Mouse (Mus musculus) heart, postnatal 10 days (tissue): ENCODE measurements around the gene Fat3. TPM values are rescaled to one million over a fixed set of nuclear protein-coding genes. Genes with fewer than 3 reads are reported as not detected.
A peak's percentile ranks its signal among the peaks of the same experiment; 100 is the strongest.

Experiments
- DNase-seq, 2 experiments: peaks; one replicate each; pipeline ENCODE4 v3.0.0; 2021
- intact Hi-C: fragments of 180-260 bp; cut with DNase I; formaldehyde crosslinking; loops from one replicate; pipeline ENCODE4 v1.15.1; 2025
- total RNA-seq, 2 experiments: library from RNA; stranded (reverse); gene quantifications; 2 replicates each; pipeline ENCODE4 v1.2.3; 2021

Gene Fat3
- total RNA-seq, 2 experiments from 2014 or later: 1.3 to 1.4 TPM

DNA sequence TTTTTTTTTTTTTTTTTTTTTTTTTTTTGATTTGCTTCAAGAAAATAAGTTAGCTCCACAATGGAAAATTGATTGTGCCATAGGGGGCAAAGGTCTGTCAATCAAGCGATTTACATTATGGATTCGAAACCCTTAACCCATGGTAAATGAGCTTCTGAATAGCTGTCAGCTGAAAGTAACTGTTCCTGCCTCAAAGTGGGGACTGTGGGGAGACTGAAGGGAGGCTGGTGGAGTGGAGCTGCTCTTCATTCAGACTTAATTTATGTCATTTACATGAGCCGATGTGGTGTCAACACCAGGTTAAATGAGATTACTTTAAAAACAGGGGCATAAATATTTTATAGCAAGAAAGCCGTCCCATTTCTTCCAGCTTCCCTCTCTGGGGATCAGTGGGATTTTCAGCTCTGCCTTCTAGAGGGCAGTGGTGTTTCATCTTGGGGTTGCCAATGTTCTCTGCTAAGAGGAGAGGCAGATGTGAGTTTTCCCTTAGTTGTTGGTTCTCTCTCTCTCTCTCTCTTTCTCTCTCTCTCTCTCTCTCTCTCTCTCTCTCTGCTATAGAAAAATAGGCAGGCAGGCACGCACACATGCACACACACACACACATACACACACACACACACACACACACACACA is 581.6 kb downstream of the Fat3 start:
- intact Hi-C loops: loop anchor here (5.0 kb wide), 1 partner anchor 583 kb away; the partner anchor contains the start of gene Fat3

DNA sequence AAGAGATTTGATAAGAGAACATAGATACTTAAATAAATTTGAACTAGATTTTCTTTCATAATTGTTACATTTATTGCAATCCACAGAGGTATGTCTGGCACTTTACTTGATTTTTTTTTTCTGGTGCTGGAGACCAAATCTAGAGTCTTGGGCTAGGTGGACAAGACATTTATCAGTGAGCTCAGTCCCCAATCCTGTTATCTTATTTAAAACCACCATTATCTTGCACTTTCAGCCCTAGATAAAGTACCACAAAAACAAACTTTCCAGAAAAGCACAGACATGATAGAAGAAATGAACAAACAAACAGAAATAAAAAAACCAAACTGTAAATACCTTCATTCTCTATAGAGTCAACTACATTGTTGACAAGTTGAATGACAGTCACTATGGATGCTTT is 584.5 kb downstream of the Fat3 start:
- intact Hi-C loops: loop anchor here (5.0 kb wide), 1 partner anchor 586 kb away; the partner anchor contains the start of gene Fat3
- no peak for DNase-seq

More for the DNA sequence above, 581.6 kb downstream of the Fat3 start:
- DNase-seq: peak; percentile 17 to 22

DNA sequence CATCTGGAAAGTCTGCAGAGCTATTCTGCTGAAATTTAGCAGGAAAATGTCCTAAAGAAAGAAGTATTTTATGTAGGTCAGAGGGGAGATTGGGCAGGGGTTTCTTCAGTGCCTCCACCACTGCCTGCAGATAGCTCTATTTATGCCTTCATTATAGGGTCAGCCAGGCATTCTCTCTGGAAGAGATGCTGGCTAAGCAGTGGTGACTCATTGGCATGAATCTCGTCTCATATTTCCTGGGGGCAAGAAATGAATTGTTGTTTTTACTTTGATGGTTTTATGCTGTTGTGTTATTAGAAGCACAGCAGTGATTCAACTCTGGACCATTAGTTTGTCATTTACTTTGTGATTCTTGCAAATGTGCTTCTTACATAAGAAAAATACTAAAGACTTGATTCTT is 588.4 kb downstream of the Fat3 start:
- intact Hi-C loops: no loop called here
- no peak for DNase-seq

DNA sequence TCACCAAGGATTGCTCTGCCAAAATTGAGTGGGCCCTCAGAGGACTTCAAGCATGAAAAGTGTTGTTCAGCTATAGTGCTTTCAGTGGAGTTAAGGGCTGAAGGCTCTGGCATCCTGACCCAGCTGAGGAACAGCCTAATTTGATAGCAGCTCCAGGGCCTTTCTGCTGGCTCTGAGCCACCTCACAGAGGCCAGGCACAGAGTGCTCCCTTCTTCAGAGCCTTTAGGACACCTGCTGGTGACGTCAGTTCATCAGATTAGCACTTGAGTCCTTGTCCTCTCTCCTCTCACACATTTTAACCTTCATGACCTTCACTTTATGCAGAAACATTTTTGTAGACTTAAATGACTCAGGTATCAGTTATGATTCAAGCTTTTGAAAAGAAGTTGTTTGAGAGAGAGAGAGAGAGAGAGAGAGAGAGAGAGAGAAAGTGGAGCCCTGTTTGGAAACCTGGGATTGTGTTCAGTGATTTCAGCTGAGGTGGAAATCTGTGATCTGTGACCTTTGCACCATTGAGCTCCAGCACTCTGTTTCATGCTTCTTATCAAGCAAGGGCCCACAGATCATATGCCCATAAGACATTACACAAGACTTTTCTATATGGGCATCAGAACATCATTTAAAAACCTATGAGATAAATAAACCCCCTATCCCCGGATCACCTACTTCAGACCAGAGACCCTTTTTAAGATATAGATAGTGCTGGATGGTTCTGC is 591.5 kb downstream of the Fat3 start:
- intact Hi-C loops: no loop called here
- no peak for DNase-seq

DNA sequence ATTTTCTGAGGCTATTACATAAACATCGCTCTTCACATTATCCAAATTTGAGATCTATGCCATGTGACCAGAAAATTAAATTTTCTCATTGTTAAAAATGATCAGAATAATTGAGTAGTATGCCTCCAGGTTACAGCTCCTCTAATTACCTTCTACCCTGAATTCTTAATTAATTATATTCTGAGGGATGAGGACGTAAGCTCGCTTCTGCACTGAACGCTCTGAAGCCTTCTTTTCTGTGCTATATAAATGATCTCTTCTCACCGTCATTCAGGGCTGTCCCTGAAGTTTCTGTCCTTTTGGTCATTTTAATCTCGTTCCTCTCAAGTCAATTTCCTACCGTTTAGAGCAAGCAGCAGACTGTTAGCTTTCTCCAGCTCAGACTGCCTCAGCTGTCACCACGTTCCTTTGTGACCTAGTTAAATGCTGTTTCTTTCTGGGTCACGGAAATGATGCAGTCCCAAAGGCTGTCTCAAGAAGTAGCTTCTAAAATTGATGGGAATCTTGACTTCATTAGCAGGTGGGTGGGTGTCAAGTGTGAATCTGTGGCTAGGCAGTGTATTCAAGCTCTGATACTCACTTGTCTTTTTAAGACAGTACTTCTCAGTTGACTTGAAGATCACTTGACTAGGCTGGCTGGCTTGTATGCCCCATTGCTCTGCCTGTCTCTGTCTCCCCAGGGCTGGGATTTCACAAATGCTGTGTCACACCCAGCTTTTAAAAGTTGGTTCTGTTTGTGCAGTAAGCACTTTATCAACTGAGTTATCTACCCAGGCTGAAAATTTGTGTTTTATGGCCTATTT is 596.9 kb downstream of the Fat3 start:
- intact Hi-C loops: no loop called here
- DNase-seq: no peak

DNA sequence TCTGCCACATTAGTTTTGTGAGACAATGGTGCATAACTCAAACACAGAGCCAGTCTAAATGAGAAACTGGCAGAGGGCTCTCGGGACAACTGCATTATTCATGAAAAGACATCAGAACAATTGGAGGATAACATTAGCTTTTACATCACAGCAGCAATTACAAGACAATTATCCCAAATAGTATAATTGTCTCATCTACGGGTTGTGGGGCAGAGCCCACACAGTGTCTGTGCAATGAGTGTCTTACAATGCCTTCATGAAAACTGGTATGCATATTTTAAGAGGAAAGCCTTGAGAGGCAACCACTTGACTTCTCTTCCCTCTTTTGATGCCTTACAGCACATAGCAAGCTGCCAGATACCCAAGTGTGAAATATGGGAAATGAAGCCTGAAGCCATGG is 603.0 kb downstream of the Fat3 start:
- intact Hi-C loops: no loop called here
- no peak for DNase-seq

DNA sequence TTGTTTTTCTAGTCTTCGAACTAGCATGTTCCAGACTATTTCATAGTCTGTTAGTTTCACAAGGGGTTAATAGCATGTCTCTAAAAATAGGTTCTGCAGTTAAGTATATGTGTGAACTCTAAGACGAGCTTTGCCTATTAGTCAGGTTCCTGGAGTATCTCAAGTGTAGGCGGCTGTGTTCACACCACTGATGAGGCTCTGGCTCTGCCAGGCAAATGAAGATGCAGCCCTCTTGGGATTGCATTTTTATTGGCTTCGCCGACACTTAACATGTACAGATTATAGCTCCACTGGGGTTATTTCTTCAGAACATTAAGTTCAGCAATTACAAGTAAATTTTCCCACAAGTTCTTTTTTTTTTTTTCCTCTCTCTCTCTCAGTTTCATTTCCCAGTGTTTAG is 614.3 kb downstream of the Fat3 start:
- DNase-seq: no peak
- intact Hi-C loops: loop anchor here (5.0 kb wide), 1 partner anchor 509 kb away; no protein-coding TSS in a partner anchor

DNA sequence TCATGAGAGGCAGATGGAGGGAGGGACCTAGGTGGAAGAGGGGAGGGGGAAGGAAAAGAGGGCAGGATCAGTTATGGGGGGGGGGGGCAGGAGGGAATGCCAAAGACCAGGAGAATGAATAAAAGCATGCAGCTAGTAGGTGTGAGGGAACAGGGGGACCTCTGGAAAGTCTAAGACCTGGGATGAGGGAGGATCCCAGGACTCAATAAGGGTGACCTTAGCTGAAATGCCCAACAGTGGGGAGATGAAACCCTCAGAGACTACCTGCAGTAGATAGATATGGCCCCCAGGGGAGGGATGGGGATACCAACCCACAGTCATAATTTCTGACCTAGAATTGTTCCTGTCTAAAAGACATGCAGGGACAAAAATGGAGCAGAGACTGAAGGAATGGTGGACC is 620.3 kb downstream of the Fat3 start:
- intact Hi-C loops: loop anchor here (1.0 to 5.0 kb wide), 3 partner anchors 173 to 388 kb away; partner anchors contain the start of genes Slc36a4 and Smco4

DNA sequence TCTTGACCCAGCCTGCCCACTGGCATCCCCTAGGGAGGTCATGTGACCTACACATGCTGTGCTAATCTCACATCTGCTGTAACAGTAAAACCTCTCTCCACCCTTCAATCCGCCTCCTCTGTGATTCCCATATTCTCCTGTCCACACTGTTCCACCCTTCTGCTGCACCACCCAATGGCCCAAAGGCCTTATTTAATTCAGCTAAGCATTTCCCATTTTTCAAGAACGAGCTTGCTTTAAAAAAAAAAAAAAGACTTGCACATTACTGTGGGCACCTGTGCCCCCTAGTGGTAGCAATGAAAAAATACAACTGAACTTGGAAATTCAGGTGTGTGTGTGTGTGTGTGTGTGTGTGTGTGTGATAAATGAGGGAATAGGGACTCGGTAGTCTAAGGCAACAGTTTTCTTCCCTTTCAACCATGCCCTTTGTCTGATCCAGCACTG is 620.9 kb downstream of the Fat3 start:
- peak; percentile 14 to 53 for DNase-seq
- intact Hi-C loops: loop anchor here (1.0 to 5.0 kb wide), 3 partner anchors 173 to 388 kb away; partner anchors contain the start of genes Slc36a4 and Smco4

More for the DNA sequence above, 620.3 kb downstream of the Fat3 start:
- DNase-seq: no peak

DNA sequence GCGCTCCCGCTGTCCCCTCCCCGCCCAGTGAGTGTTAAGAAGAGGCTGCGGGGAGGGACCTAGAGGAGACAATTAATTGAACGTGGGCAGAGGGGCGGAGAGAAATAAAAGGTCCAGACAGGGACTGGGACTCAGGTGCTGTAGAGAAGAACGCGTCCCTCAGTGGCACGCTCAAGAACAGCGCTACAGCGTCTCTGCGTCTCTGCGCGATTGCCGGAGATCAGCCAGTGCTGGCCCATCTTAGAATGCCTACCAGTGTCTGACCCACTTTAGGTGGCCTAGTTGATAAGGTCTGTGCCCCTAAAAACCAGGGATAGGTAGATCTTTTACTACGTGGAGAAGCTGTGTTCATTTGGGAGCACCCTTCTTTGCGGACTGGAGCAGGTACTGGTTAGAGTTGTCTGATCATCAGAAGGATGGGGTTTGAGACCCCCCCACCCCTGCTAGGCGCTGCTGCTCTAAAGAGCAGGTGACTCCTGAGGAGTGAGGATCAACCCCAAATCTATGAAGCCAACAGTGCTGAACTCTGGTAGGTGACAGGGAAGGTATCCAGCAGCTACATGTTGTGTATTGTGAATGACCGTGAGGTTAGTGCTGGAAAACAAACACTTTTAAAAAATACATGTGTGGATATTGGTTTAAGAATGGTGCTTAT is 626.5 kb downstream of the Fat3 start, which contains the start of gene Mtnr1b:
Gene Mtnr1b, minus strand, starts transcription at position 51 of the 655 bp plus-strand sequence.
- no peak for DNase-seq
- intact Hi-C loops: loop anchor here (5.0 kb wide), 1 partner anchor 517 kb away; the partner anchor contains the start of gene Cep295

DNA sequence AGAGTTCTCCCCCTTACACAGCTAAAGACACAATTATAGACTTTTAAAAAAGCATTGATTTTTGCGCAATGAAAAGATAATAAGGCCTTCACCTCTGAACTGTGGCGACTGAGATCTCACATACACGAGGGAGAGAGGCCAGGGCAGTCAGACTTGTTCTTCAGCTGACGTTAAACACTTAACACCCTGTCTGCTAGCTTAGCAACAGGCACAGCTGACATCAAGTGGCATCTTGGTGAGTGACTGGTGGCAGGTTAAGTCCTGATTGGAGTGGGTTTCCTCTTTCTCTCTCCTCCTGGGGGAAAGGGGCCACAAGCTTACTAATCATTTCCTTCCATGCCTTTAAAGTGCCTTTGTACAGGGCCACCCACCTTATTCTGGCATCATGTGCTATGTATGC is 631.1 kb downstream of the Fat3 start:
- DNase-seq: no peak
- intact Hi-C loops: no loop called here

DNA sequence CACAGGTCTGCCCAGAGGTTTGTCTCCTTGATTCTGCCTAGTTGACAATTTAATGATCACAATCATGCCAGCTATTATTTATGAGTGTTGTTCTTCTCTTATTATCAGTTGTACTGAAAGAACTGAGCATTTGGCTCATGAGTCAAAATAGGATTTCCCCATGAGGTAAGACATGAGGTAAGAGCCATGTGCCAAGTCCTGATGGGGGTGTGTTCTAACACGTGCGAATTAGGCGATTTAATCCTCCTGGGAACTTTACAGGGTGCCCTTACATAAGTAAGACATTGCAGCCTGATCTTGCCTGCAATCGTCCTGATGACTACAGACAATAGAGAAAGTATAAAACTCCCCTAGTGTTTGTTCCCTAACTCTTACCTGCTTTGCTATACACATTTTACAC is 631.6 kb downstream of the Fat3 start:
- DNase-seq: no peak
- intact Hi-C loops: no loop called here

DNA sequence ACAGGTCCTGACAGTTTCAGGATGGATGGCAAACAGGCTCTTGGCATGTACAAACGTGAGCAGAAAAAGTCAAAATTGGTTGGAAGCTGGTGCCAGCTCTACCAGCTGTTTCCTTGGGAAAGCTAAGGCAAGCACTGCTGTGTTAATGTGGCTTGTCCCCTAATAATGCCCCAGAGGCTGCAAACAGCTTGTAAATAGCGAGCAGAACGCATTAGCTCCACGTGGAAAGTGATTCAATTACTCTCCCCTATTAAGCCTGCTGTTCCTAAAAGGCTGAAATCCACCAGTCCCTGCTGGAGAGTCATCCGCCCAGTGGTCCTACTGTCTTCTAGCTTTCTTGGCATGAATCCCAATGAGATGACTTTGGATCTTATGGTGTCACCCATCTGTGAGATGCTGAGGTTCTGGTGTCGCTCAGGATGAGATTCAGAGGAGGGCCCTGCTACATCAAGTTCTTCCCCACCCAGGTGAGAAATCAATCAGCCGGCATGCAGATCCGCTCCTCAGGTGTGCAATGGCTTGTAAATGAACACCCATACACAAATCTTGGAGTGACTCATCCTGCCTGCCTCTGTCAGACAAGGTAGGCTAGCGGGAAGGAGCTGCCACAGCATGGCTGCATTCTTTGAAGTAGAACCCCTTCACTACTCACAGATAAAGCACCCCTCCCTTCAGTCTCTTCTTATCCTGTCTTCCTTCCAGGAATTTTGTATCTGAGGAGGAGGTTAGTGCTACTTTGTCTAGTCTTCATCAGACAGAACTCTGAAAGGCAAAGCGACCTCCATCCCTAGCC is 634.6 kb downstream of the Fat3 start:
- no peak for DNase-seq
- intact Hi-C loops: no loop called here

DNA sequence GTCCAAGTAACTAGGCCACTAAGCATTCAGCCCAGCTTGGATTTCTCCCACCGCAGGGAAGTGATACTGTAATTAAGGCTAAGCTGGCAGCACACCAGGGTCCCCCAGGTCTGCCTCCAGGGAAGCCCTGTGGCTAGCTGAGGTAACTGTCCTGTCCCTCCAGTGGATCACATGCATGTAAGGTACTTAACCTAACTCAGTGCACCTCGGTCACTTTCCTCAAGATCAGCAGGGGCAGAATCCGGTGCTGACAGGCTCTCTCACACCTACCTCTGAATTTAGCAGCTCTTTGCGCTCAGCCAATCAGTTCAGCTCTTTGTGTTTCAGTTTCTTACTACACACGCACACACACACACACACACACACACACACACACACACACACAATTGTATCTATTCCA is 639.7 kb downstream of the Fat3 start:
- DNase-seq: peak; percentile 17 to 24
- intact Hi-C loops: no loop called here
